Mouse (Mus musculus): ENCODE results near the gene Acot7. TPM values are rescaled to one million over a fixed set of nuclear protein-coding genes. Genes with fewer than 3 reads are reported as not detected.
A peak's percentile ranks its signal among the peaks of the same experiment; 100 is the strongest.

The Acot7 gene
- polyA plus RNA-seq, 1 experiment from 2014 or later, result 427 TPM

- Histone ChIP-seq H3K4me3 (no peak overlapping the region), H3K4me2 (peak overlapping the region; percentile 92; the same call in 1 of the 2 replicates), H3K27me3 (peaks cover 26% of the 10 kb centered on the region), H3K4me1 (replicated peaks) (peaks cover 58% of the 10 kb centered on the region), H3K36me3 (peaks cover 3% of the 10 kb centered on the region; the same call in 1 of the 2 replicates), H3K9ac (no peak overlapping the region), H3K27ac (replicated peaks) (peak overlapping the region; percentile 80; the same call in 1 of the 2 replicates), H3K9me3 (no peaks in the 10 kb centered on the region)
- WGBS, result 40% methylated on average over 9 of the region's 9 CpGs
- no peak for ATAC-seq (ENCODE audit: low FRiP score, low read depth)
Measured at GRCm38 (mm10) chr4:152272449-152273049, 94.6 kb downstream of the Acot7 start.

- 22% methylated on average over 3 of the region's 3 CpGs for WGBS
- Histone ChIP-seq H3K4me1 (replicated peaks) (peaks cover 52% of the 10 kb centered on the region), H3K9me3 (no peaks in the 10 kb centered on the region), H3K27me3 (peaks cover 26% of the 10 kb centered on the region), H3K4me3 (peak overlapping the region; percentile 66; the same call in 1 of the 2 replicates), H3K27ac (replicated peaks) (peak overlapping the region; percentile 80), H3K4me2 (peak overlapping the region; percentile 92), H3K9ac (no peak overlapping the region), H3K36me3 (peaks cover 3% of the 10 kb centered on the region; the same call in 1 of the 2 replicates)
- ATAC-seq (ENCODE audit: low FRiP score, low read depth), result peak; percentile 4; the same call in 1 of the 2 replicates
Measured at GRCm38 (mm10) chr4:152273191-152273590, 95.3 kb downstream of the Acot7 start.

- Histone ChIP-seq H3K9me3 (no peaks in the 10 kb centered on the region), H3K4me2 (peak within 1 kb of the TSS; percentile 92), H3K27ac (replicated peaks) (peak within 1 kb of the TSS; percentile 80), H3K4me1 (replicated peaks) (peaks cover 51% of the 10 kb centered on the region), H3K36me3 (0 out of 2 replicates have a peak, but pooled peaks cover 3% of the 10 kb centered on the region), H3K9ac (peak within 1 kb of the TSS; percentile 80), H3K4me3 (peak within 1 kb of the TSS; percentile 66), H3K27me3 (peaks cover 26% of the 10 kb centered on the region)
- ATAC-seq (ENCODE audit: low FRiP score, low read depth), result peak; percentile 66
- WGBS, result under 1% methylated on average over 29 of the region's 48 CpGs
Measured at GRCm38 (mm10) chr4:152273621-152274236, 95.8 kb downstream of the Acot7 start, which contains the start of gene Gpr153. Gene Gpr153, plus strand, starts transcription at chr4:152274232.

- Histone ChIP-seq H3K4me2 (peak overlapping the region; percentile 92), H3K9me3 (no peaks in the 10 kb centered on the region), H3K27ac (replicated peaks) (peak overlapping the region; percentile 80; the same call in 1 of the 2 replicates), H3K4me1 (replicated peaks) (peaks cover 46% of the 10 kb centered on the region), H3K4me3 (peak overlapping the region; percentile 66), H3K27me3 (peaks cover 33% of the 10 kb centered on the region), H3K9ac (peak overlapping the region; percentile 80), H3K36me3 (0 out of 2 replicates have a peak, but pooled peaks cover 3% of the 10 kb centered on the region)
- peak; percentile 33; the same call in 1 of the 2 replicates for ATAC-seq (ENCODE audit: low FRiP score, low read depth)
- WGBS, result 1% methylated on average over 20 of the region's 20 CpGs
Measured at GRCm38 (mm10) chr4:152274681-152275131, 96.8 kb downstream of the Acot7 start.

- no peaks in the 10 kb centered on the region for H3K9me3 ChIP-seq
- no peak overlapping the region for H3K4me3 ChIP-seq
- peaks cover 49% of the 10 kb centered on the region for H3K27me3 ChIP-seq
- H3K9ac ChIP-seq, result no peak overlapping the region
- H3K4me1 ChIP-seq (replicated peaks), result peaks cover 46% of the 10 kb centered on the region
- no peak for ATAC-seq (ENCODE audit: low FRiP score, low read depth)
- 0 out of 2 replicates have a peak, but pooled peaks cover 2% of the 10 kb centered on the region for H3K36me3 ChIP-seq
- H3K27ac ChIP-seq (replicated peaks), result no peak overlapping the region
- no peak overlapping the region for H3K4me2 ChIP-seq
- WGBS, result 52% methylated on average over 10 of the region's 10 CpGs
Measured at GRCm38 (mm10) chr4:152276389-152277347, 98.7 kb downstream of the Acot7 start.

- H3K4me3 ChIP-seq, result no peak overlapping the region
- no peak overlapping the region for H3K9ac ChIP-seq
- H3K27me3 ChIP-seq, result peaks cover 62% of the 10 kb centered on the region
- H3K4me1 ChIP-seq (replicated peaks), result peaks cover 41% of the 10 kb centered on the region
- no peak overlapping the region for H3K27ac ChIP-seq (replicated peaks)
- H3K9me3 ChIP-seq, result no peaks in the 10 kb centered on the region
- H3K4me2 ChIP-seq, result no peak overlapping the region
- no peak for ATAC-seq (ENCODE audit: low FRiP score, low read depth)
- no peaks in the 10 kb centered on the region for H3K36me3 ChIP-seq
- WGBS, result 67% methylated on average over 2 of the region's 2 CpGs
Measured at GRCm38 (mm10) chr4:152277916-152278315, 100.0 kb downstream of the Acot7 start.

GRCm38 (mm10) chr4:152278986-152279385 lies 101.1 kb downstream of the Acot7 start:
- 0 out of 2 replicates have a peak, but pooled peaks have one; percentile 25 for ATAC-seq (ENCODE audit: low FRiP score, low read depth)

GRCm38 (mm10) chr4:152281601-152282000 lies 103.7 kb downstream of the Acot7 start:
- peaks cover 84% of the 10 kb centered on the region for H3K27me3 ChIP-seq
- H3K4me2 ChIP-seq, result no peak overlapping the region
- no peaks in the 10 kb centered on the region for H3K9me3 ChIP-seq
- no peak overlapping the region for H3K9ac ChIP-seq
- H3K4me3 ChIP-seq, result no peak overlapping the region
- peaks cover 23% of the 10 kb centered on the region for H3K4me1 ChIP-seq (replicated peaks)
- H3K27ac ChIP-seq (replicated peaks), result no peak overlapping the region
- WGBS, result 52% methylated on average over 15 of the region's 15 CpGs
- ATAC-seq (ENCODE audit: low FRiP score, low read depth), result no peak
- no peaks in the 10 kb centered on the region for H3K36me3 ChIP-seq

More at GRCm38 (mm10) chr4:152278986-152279385, 101.1 kb downstream of the Acot7 start:
- WGBS, result 77% methylated on average over 23 of the region's 23 CpGs
- H3K9me3 ChIP-seq, result no peaks in the 10 kb centered on the region
- H3K4me2 ChIP-seq, result no peak overlapping the region
- no peak overlapping the region for H3K9ac ChIP-seq
- H3K36me3 ChIP-seq, result no peaks in the 10 kb centered on the region
- no peak overlapping the region for H3K4me3 ChIP-seq
- peaks cover 72% of the 10 kb centered on the region for H3K27me3 ChIP-seq
- H3K4me1 ChIP-seq (replicated peaks), result peaks cover 38% of the 10 kb centered on the region
- H3K27ac ChIP-seq (replicated peaks), result no peak overlapping the region

- Histone ChIP-seq H3K27me3 (peaks cover 86% of the 10 kb centered on the region), H3K36me3 (no peaks in the 10 kb centered on the region), H3K9ac (peak overlapping the region; percentile 36), H3K4me3 (peak overlapping the region; percentile 35), H3K4me1 (replicated peaks) (peaks cover 33% of the 10 kb centered on the region), H3K4me2 (peak overlapping the region; percentile 64), H3K27ac (replicated peaks) (no peak overlapping the region), H3K9me3 (no peaks in the 10 kb centered on the region)
- 15% methylated on average over 34 of the region's 34 CpGs for WGBS
- ATAC-seq (ENCODE audit: low FRiP score, low read depth), result no peak
Measured at GRCm38 (mm10) chr4:152282721-152283120, 104.8 kb downstream of the Acot7 start.

GRCm38 (mm10) chr4:152283186-152283950 lies 105.4 kb downstream of the Acot7 start:
- Histone ChIP-seq H3K27me3 (peaks cover 93% of the 10 kb centered on the region), H3K4me3 (peak overlapping the region; percentile 35), H3K4me2 (peak overlapping the region; percentile 64), H3K9ac (peak overlapping the region; percentile 36), H3K9me3 (no peaks in the 10 kb centered on the region), H3K4me1 (replicated peaks) (peaks cover 39% of the 10 kb centered on the region), H3K36me3 (no peaks in the 10 kb centered on the region), H3K27ac (replicated peaks) (no peak overlapping the region)
- peak; percentile 70 for ATAC-seq (ENCODE audit: low FRiP score, low read depth)
- 7% methylated on average over 70 of the region's 70 CpGs for WGBS

- no peak overlapping the region for H3K4me2 ChIP-seq
- ATAC-seq (ENCODE audit: low FRiP score, low read depth), result no peak
- no peak overlapping the region for H3K4me3 ChIP-seq
Measured at GRCm38 (mm10) chr4:152285505-152285904, 107.6 kb downstream of the Acot7 start.

More at GRCm38 (mm10) chr4:152285505-152285904, 107.6 kb downstream of the Acot7 start:
- WGBS, result 5% methylated on average over 10 of the region's 10 CpGs
- Histone ChIP-seq H3K36me3 (no peaks in the 10 kb centered on the region), H3K27me3 (peaks cover 90% of the 10 kb centered on the region), H3K9ac (no peak overlapping the region), H3K9me3 (no peaks in the 10 kb centered on the region), H3K27ac (replicated peaks) (no peak overlapping the region), H3K4me1 (replicated peaks) (peaks cover 51% of the 10 kb centered on the region)
